Mouse (Mus musculus): ENCODE results near the gene Cwc27. TPM values are rescaled to one million over a fixed set of nuclear protein-coding genes. Genes with fewer than 3 reads are reported as not detected.

Cwc27 gene
- polyA plus RNA-seq, 1 experiment = 15.9 TPM

- TF ChIP-seq CTCF (IDR thresholded peaks at IDR 0.05; ENCODE audit: low read depth, low read length) = no peak
- TF ChIP-seq POLR2A (IDR thresholded peaks at IDR 0.05; ENCODE audit: borderline replicate concordance, low read depth, low read length) = no peak
- Histone ChIP-seq H3K4me3 (ENCODE audit: insufficient read depth, low read length) (no peak overlapping the region), H3K4me1 (ENCODE audit: control insufficient read depth, insufficient read depth, low read length) (peaks cover 17% of the 10 kb centered on the region), H3K27ac (ENCODE audit: insufficient read depth, low read depth, low read length) (peak overlapping the region; percentile 8; the same call in 1 of the 2 replicates)
Observed at GRCm38 (mm10) chr13:104822411-104822838, 5.5 kb upstream of the Cwc27 start.

- TF ChIP-seq CTCF (IDR thresholded peaks at IDR 0.05; ENCODE audit: low read depth, low read length) (no peak), POLR2A (IDR thresholded peaks at IDR 0.05; ENCODE audit: borderline replicate concordance, low read depth, low read length) (no peak)
- H3K4me1 ChIP-seq (ENCODE audit: control insufficient read depth, insufficient read depth, low read length) = peaks cover 17% of the 10 kb centered on the region
- no peak overlapping the region for H3K4me3 ChIP-seq (ENCODE audit: insufficient read depth, low read length)
- no peak overlapping the region for H3K27ac ChIP-seq (ENCODE audit: insufficient read depth, low read depth, low read length)
Observed at GRCm38 (mm10) chr13:104821908-104822307, 5.0 kb upstream of the Cwc27 start.

GRCm38 (mm10) chr13:104821192-104821591, 4.2 kb upstream of the Cwc27 start:
- peaks cover 17% of the 10 kb centered on the region for H3K4me1 ChIP-seq (ENCODE audit: control insufficient read depth, insufficient read depth, low read length)
- H3K27ac ChIP-seq (ENCODE audit: insufficient read depth, low read depth, low read length) = no peak overlapping the region
- H3K4me3 ChIP-seq (ENCODE audit: insufficient read depth, low read length) = no peak overlapping the region
- TF ChIP-seq CTCF (IDR thresholded peaks at IDR 0.05; ENCODE audit: low read depth, low read length) (no peak), POLR2A (IDR thresholded peaks at IDR 0.05; ENCODE audit: borderline replicate concordance, low read depth, low read length) (no peak)

- Histone ChIP-seq H3K27ac (ENCODE audit: insufficient read depth, low read depth, low read length) (0 out of 2 replicates have a peak overlapping the region, but pooled peaks have one; percentile 5), H3K4me1 (ENCODE audit: control insufficient read depth, insufficient read depth, low read length) (peaks cover 4% of the 10 kb centered on the region), H3K4me3 (ENCODE audit: insufficient read depth, low read length) (peak overlapping the region; percentile 87)
- TF ChIP-seq CTCF (IDR thresholded peaks at IDR 0.05; ENCODE audit: low read depth, low read length) = no peak
- no peak for TF ChIP-seq POLR2A (IDR thresholded peaks at IDR 0.05; ENCODE audit: borderline replicate concordance, low read depth, low read length)
Observed at GRCm38 (mm10) chr13:104817696-104818095, 754 bp upstream of the Cwc27 start.

GRCm38 (mm10) chr13:104816270-104816634, 690 bp downstream of the Cwc27 start:
- Histone ChIP-seq H3K4me1 (ENCODE audit: control insufficient read depth, insufficient read depth, low read length) (no peaks in the 10 kb centered on the region), H3K4me3 (ENCODE audit: insufficient read depth, low read length) (peak overlapping the region; percentile 87), H3K27ac (ENCODE audit: insufficient read depth, low read depth, low read length) (peak overlapping the region; percentile 83)
- TF ChIP-seq POLR2A (IDR thresholded peaks at IDR 0.05; ENCODE audit: borderline replicate concordance, low read depth, low read length) = no peak

- Histone ChIP-seq H3K27ac (ENCODE audit: insufficient read depth, low read depth, low read length) (no peak overlapping the region), H3K4me3 (ENCODE audit: insufficient read depth, low read length) (no peak overlapping the region), H3K4me1 (ENCODE audit: control insufficient read depth, insufficient read depth, low read length) (no peaks in the 10 kb centered on the region)
- TF ChIP-seq POLR2A (IDR thresholded peaks at IDR 0.05; ENCODE audit: borderline replicate concordance, low read depth, low read length) = no peak
- TF ChIP-seq CTCF (IDR thresholded peaks at IDR 0.05; ENCODE audit: low read depth, low read length) = no peak
Observed at GRCm38 (mm10) chr13:104805681-104806080, 11.3 kb downstream of the Cwc27 start.

GRCm38 (mm10) chr13:104799566-104800182, 17.3 kb downstream of the Cwc27 start:
- Histone ChIP-seq H3K4me3 (ENCODE audit: insufficient read depth, low read length) (no peak overlapping the region), H3K4me1 (ENCODE audit: control insufficient read depth, insufficient read depth, low read length) (peaks cover 2% of the 10 kb centered on the region), H3K27ac (ENCODE audit: insufficient read depth, low read depth, low read length) (no peak overlapping the region)
- TF ChIP-seq CTCF (IDR thresholded peaks at IDR 0.05; ENCODE audit: low read depth, low read length) (no peak), POLR2A (IDR thresholded peaks at IDR 0.05; ENCODE audit: borderline replicate concordance, low read depth, low read length) (no peak)

GRCm38 (mm10) chr13:104799067-104799466, 17.9 kb downstream of the Cwc27 start:
- H3K4me1 ChIP-seq (ENCODE audit: control insufficient read depth, insufficient read depth, low read length) = peaks cover 3% of the 10 kb centered on the region
- H3K27ac ChIP-seq (ENCODE audit: insufficient read depth, low read depth, low read length) = no peak overlapping the region
- no peak overlapping the region for H3K4me3 ChIP-seq (ENCODE audit: insufficient read depth, low read length)
- TF ChIP-seq CTCF (IDR thresholded peaks at IDR 0.05; ENCODE audit: low read depth, low read length) (no peak), POLR2A (IDR thresholded peaks at IDR 0.05; ENCODE audit: borderline replicate concordance, low read depth, low read length) (no peak)

GRCm38 (mm10) chr13:104794421-104794820, 22.5 kb downstream of the Cwc27 start:
- Histone ChIP-seq H3K4me3 (ENCODE audit: insufficient read depth, low read length) (no peak overlapping the region), H3K4me1 (ENCODE audit: control insufficient read depth, insufficient read depth, low read length) (peaks cover 3% of the 10 kb centered on the region), H3K27ac (ENCODE audit: insufficient read depth, low read depth, low read length) (no peak overlapping the region)
- no peak for TF ChIP-seq CTCF (IDR thresholded peaks at IDR 0.05; ENCODE audit: low read depth, low read length)
- no peak for TF ChIP-seq POLR2A (IDR thresholded peaks at IDR 0.05; ENCODE audit: borderline replicate concordance, low read depth, low read length)

- H3K4me1 ChIP-seq (ENCODE audit: control insufficient read depth, insufficient read depth, low read length) = peaks cover 3% of the 10 kb centered on the region
- TF ChIP-seq POLR2A (IDR thresholded peaks at IDR 0.05; ENCODE audit: borderline replicate concordance, low read depth, low read length) = no peak
- no peak for TF ChIP-seq CTCF (IDR thresholded peaks at IDR 0.05; ENCODE audit: low read depth, low read length)
- H3K27ac ChIP-seq (ENCODE audit: insufficient read depth, low read depth, low read length) = no peak within 1 kb of the TSS
- no peak within 1 kb of the TSS for H3K4me3 ChIP-seq (ENCODE audit: insufficient read depth, low read length)
Observed at GRCm38 (mm10) chr13:104792184-104792583, 24.8 kb downstream of the Cwc27 start, which contains the start of gene Srek1ip1. Srek1ip1 (plus strand) TSS chr13:104792484.
